Mouse (Mus musculus) heart, postnatal 0 days (tissue): ENCODE results near the gene Caprin2.

Experiments
- CTCF ChIP-seq: IDR thresholded peaks from 2 replicates; pipeline ENCODE4 v1.5.1; 2016; ENCODE audit warnings: antibody characterized with exemption, control low read depth, low read depth
- EP300 ChIP-seq: IDR thresholded peaks from 2 replicates; pipeline ENCODE4 v1.6.1; 2016; ENCODE audit warnings: antibody characterized with exemption, low read depth

DNA sequence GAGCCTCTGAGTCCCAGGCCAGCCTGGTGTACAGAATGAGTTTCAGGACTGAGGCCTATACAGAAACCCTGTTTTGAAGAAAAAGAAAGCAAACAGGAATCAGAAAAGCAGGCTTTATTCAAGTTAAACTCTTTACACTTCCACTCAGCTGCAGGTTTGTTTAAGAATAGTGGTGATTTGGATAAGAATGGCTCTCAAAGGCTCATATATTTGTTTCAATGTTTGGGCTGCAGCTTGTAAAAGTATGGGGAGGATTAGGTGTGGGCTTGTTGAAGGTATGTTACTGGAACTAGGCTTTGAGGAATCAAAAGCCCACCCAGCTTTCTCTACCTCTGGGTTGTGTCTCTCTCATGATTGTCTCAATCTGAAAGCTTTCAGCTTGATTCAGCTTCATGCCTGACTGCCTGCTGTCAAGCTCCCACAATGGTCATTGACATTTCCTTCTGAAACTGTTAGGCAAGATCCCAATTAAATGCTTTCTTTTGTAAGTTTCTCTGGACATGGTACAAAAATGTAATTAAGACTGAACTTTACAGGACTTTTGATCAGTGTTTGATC lies 22.9 kb upstream of the Caprin2 start:
- TF ChIP-seq CTCF: no peak
- no peak for TF ChIP-seq EP300
